Mouse (Mus musculus): Measurements from ENCODE around the gene Lin54. TPM values are rescaled to one million over a fixed set of nuclear protein-coding genes. Genes with fewer than 3 reads are reported as not detected.

Gene Lin54
- total RNA-seq, 2 experiments from 2014 or later, result 16.2 to 19.0 TPM

DNA sequence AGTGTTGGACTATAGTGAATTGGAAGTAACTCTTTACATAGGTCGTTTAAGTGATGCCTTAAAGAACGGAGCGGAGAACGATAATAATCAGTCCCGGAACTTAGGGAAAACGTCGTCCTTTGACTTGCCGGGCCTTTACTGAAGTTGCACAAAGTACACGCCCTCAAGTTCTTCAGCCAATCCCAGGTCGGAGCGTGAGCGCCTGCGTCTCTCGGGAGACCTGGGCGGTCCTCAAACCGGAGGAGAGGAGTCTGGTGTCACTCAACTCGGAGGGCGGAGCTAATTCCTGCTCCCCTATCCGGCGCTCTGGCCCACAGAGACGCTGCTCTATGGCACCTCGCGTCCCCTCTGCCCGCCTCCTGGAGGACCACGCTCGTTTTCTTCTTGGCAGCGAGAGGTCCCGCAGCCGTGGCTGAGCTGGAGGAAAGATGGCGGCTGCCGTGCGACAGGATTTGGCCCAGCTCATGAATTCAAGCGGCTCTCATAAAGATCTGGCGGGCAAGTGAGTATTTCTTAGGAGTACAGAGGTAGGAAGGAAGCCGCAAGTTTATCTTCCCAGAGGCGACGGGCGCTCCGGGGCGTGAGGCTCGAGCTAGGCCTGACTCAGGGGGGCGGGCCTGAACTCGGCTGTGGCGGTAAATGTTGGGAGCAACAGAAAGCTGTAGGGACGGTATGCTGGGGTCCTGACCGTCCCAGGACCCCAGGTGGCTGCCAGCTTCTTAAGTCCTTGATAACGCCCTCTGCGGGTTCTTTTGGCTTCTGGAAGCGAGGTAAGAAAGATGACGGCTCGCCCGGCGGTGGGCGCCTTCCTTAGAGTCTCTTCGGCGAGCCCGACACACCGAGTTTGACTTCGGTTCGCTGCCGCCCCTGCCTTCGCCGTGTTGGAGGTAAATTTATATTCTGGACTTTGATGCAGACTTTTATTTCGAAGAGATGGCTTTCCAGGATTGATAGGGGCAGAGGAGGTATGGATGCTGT lies 17.9 kb upstream of the Lin54 start, which contains the start of gene Cops4:
Gene Cops4 (plus strand): TSS at position 261 of the 978 bp plus-strand sequence.
- peak within 1 kb of the TSS; percentile 79 for H3K4me3 ChIP-seq
- peak; percentile 95 to 99 for DNase-seq (ENCODE audit: low spot score in 2 of 2)
- peak; percentile 32; the same call in 1 of the 2 replicates for TF ChIP-seq CTCF (conservative IDR thresholded peaks at IDR 0.05)
- H3K27ac ChIP-seq, result peak within 1 kb of the TSS; percentile 91

DNA sequence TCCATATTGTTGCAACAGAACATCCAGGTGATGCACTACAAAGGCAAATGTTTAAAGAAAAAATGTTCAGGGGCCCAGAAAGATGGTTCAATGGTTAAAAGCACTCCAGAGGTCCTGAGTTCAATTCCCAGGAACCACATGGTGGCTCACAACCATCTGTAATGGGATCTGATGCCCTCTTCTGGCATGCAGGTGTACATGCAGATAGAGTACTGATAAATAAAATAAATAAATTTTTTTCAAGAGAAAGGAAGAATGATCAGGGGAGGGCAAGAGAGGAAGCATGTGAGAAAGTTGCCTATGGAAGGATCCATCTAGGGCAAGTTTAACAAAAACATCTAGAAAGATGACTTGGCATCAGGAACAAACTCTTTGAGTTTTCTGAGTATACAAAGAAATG lies 12.1 kb upstream of the Lin54 start:
- peak; percentile 53 for TF ChIP-seq CTCF (conservative IDR thresholded peaks at IDR 0.05)
- Histone ChIP-seq H3K27ac (no peak overlapping the region), H3K4me3 (no peak overlapping the region)
- no peak for DNase-seq (ENCODE audit: low spot score in 2 of 2)

DNA sequence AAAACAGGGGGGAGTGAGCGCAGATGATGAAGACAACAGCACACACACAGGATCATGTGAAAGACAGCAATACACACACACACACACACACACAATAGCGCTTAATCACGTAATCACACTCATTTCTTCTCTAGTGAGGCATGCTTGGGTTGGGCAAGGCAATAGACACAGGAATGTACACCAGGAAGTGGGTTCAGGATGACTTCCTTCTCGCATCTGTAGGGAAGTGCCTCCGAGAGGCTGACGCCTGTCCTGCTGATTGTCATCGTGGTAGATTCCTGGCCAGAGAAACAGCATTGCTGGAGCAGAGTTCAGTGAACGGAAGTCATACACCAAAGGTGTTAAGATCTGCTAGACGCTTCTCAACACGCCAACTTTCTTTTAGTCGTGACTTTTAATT lies 8.8 kb upstream of the Lin54 start:
- TF ChIP-seq CTCF (conservative IDR thresholded peaks at IDR 0.05), result no peak
- H3K4me3 ChIP-seq, result no peak overlapping the region
- DNase-seq (ENCODE audit: low spot score in 2 of 2), result no peak
- H3K27ac ChIP-seq, result no peak overlapping the region

DNA sequence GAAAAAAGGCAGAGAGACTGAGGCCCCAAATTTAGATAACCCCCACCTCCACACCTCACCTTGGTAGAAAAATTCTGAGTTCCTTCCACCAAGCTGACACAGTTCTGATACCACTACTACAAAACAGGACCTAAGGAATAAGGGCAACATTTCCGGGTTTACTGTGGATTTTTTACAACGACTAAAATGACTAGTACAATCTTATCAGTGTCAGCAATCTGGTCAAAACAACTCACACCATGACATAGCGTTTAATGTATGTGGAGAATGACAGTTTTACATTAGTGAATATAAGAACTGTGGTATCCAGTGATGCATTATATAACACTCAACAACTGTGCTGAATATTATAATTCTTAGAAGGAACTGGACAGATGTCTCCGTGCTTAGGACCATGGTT lies 828 bp upstream of the Lin54 start:
- DNase-seq (ENCODE audit: low spot score in 2 of 2), result no peak
- no peak for TF ChIP-seq CTCF (conservative IDR thresholded peaks at IDR 0.05)
- Histone ChIP-seq H3K27ac (no peak overlapping the region), H3K4me3 (no peak overlapping the region)

DNA sequence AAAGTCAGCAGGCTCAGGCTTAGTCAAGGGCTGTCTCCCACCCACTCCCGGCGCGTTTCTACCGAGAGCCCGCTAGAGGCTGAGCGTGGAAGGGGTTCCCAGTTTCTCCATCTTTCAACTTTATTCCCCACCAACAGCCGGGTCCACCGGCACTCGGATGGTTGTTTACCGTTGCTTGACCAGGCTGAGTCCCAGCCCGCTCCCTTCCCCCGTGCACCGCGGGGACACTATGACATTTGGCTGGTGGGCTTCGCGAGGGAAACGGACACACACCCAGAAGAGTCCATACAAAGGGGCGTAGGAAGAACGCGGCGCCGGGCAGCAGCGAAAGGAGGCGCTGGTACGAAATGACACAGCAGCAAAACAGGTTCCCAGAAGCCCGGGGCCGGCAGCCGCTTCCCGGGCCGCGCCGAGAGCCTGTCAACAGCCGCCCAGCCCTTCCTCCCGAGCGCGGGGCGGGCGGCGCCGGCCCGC lies 571 bp downstream of the Lin54 start:
- peak; percentile 30 to 35 for DNase-seq (ENCODE audit: low spot score in 2 of 2)
- H3K27ac ChIP-seq, result peak overlapping the region; percentile 61
- peak; percentile 59 for TF ChIP-seq CTCF (conservative IDR thresholded peaks at IDR 0.05)
- peak overlapping the region; percentile 69 for H3K4me3 ChIP-seq

DNA sequence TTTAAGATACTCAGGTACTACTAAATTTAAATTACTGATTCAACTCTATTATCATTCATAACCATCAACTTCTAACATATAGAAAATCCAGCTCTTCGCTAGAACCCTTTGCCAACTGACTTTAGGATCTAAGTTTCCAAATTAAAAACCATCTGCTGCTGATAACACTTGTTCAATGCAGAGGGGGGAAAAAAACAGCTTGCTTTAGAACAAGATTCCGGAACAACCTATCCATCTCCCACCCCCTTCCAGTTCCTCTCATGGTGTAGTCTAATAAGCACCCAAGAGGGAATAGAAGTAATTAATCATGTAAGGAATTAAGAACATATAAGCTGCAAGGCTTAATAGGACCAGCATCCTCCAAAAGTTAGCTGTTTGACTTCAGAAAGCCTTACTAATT lies 1.2 kb downstream of the Lin54 start:
- no peak for TF ChIP-seq CTCF (conservative IDR thresholded peaks at IDR 0.05)
- H3K27ac ChIP-seq, result peak overlapping the region; percentile 87; the same call in 1 of the 2 replicates

DNA sequence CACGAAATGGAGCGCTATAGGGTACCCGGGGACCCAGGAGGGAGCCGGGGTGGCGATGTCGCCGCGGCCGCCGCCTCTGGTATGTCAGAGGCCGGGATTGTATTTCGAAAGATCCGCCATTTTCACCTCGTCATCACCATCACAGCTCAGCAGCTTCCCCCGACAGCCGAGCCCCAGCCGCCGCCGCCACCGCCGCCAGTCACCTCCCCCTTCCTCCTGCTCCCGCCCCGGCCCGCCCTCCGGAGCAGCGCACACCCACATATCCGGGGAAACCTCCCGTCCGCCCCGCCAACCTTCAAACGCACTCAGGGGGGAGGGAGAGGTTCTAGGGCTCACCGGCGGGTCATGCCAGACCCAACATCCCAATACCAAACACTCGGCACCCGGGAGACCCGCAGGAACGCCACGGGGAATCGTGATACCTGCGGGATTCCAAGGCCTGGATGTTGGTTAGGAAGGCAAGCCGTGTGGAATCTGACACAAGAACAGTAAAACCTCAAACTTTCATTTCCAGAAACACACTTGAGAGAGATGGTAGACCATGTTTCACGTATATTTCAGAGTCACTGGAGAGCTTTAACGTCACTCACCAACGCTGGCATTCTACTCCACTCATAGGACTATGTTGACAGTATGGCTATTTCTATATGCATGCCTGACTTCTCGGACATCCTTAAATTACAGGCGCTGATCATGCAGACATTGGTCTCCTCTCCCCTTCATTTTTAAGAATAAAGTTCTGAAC lies 1.8 kb downstream of the Lin54 start:
- peak; percentile 69 to 71 for DNase-seq (ENCODE audit: low spot score in 2 of 2)
- TF ChIP-seq CTCF (conservative IDR thresholded peaks at IDR 0.05), result no peak
- Histone ChIP-seq H3K4me3 (peak overlapping the region; percentile 97), H3K27ac (peak overlapping the region; percentile 87)

More for the DNA sequence above, 1.2 kb downstream of the Lin54 start:
- peak overlapping the region; percentile 69 for H3K4me3 ChIP-seq
- DNase-seq (ENCODE audit: low spot score in 2 of 2), result no peak

DNA sequence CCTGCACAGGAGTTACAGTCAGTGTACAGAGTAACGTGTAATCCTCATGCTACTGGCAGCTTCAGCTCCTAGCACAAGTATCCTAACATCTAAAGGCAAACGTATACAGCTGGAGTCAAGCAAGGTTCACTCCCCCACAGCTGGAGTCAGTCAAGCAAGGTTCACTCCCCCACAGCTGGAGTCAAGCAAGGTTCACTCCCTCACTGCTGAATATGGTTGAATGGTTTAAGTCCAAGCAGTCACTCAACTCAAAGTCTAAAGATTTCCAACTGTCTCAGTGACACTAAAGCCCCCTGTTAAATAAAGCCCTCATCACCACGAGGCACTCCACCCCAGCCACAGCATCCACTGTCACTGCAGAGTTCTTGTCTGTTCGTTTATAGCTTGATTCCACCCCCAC lies 8.7 kb downstream of the Lin54 start:
- no peak for TF ChIP-seq CTCF (conservative IDR thresholded peaks at IDR 0.05)

DNA sequence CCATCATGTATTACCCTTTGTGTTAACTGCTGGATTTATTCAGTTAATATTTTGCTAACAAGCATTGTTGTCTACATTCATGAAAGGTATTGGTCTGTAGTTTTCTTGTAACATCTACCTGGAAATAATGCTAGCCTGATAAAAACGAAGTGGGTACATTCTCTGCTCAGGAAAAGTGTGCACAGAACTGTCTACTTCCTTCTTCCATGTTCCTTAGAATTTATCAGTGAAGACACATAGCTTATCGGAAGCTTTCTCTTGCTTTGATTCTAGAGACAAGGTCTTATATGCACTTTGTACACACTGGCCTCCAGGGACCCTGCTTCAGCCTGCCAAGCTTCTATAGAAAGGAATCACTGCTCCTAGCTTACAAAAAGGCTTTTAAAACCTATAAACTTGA lies 11.1 kb downstream of the Lin54 start:
- DNase-seq (ENCODE audit: low spot score in 2 of 2), result no peak

More for the DNA sequence above, 8.7 kb downstream of the Lin54 start:
- no peak for DNase-seq (ENCODE audit: low spot score in 2 of 2)
- H3K27ac ChIP-seq, result 0 out of 2 replicates have a peak overlapping the region, but pooled peaks have one; percentile 10
- no peak overlapping the region for H3K4me3 ChIP-seq

DNA sequence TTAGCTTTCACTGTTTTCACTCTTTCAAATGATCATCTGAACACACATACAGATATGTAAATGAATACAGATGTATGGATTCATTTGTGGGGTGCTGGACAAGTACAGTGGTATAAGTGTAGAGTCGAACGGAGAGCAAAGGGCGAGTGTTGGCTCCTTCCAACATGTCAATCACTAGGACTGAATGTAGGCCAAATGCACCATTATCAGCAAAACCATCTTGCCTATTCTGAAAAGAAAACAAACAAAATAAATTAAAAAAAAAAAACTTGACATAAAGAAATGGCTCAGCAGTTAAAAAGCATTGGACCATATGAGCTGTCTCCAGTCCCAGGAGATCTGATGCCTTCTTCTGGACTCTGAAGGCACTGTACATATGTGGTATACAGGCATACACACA lies 12.2 kb downstream of the Lin54 start:
- no peak overlapping the region for H3K4me3 ChIP-seq
- TF ChIP-seq CTCF (conservative IDR thresholded peaks at IDR 0.05), result no peak
- H3K27ac ChIP-seq, result no peak overlapping the region
- no peak for DNase-seq (ENCODE audit: low spot score in 2 of 2)

More for the DNA sequence above, 11.1 kb downstream of the Lin54 start:
- H3K27ac ChIP-seq, result no peak overlapping the region
- TF ChIP-seq CTCF (conservative IDR thresholded peaks at IDR 0.05), result no peak
- no peak overlapping the region for H3K4me3 ChIP-seq

DNA sequence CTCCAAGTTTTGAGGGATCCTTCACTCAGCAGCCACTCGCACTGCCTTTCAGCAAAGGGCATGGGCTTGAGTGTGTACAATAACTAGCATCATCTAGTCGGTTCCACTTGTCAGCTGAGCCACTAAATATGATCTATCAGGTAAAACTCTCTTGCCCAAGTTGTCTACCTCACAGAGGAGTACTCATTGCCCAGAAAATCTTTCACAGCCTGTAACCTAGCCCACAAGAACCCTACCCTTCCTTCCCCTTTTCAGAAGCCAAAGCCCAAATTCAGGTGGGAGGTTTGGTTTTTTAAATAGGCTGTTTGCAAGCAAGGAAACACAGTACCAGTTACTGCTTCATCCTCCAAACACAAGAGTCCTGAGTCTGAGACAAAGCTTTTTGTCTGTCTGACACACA lies 13.3 kb downstream of the Lin54 start:
- Histone ChIP-seq H3K27ac (no peak overlapping the region), H3K4me3 (no peak overlapping the region)
- DNase-seq (ENCODE audit: low spot score in 2 of 2), result no peak
- TF ChIP-seq CTCF (conservative IDR thresholded peaks at IDR 0.05), result no peak

DNA sequence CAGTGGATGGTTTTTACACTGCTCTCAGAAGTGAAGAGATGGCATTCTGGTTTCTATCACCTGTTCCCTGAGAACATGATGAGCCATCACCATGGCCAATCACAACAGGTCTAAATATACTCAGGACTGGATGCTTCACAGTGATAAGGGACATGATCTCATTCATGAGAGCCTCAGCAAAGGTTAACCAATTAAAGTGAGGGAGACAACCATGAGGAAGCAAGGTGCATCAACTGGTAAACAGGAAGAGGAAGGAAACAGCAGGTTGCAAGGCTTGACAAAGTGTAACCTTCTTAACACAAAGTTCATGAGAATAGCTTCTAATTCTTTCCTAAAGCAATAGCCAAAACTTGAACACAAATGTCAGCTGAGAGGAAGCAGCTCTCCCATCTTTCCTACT lies 16.9 kb downstream of the Lin54 start:
- H3K4me3 ChIP-seq, result no peak overlapping the region
- no peak overlapping the region for H3K27ac ChIP-seq
- TF ChIP-seq CTCF (conservative IDR thresholded peaks at IDR 0.05), result no peak
- DNase-seq (ENCODE audit: low spot score in 2 of 2), result no peak

DNA sequence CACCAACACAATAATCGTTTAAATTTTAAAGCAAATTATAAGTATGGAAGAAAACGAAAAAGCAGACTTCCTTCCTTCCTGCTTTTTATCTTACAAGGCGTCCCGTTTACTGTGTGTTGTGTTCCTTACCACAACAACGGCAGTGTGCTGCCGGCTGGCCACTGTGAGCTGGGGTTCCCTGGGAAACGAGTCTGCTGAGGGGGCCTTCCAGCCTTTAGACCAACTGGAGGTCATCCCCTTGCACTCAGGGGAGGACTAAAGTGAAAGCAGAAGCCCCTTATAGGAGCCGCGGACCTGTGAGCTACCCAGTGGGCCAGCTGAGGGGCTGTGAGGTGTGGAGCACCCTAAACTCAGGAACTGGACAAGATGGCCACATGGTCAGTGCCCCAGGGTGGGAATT lies 22.8 kb downstream of the Lin54 start:
- no peak overlapping the region for H3K4me3 ChIP-seq
- no peak overlapping the region for H3K27ac ChIP-seq
- TF ChIP-seq CTCF (conservative IDR thresholded peaks at IDR 0.05), result no peak
- DNase-seq (ENCODE audit: low spot score in 2 of 2), result no peak
